Mouse (Mus musculus): Measurements from ENCODE around the gene Mxd4. TPM values are rescaled to one million over a fixed set of nuclear protein-coding genes. Genes with fewer than 3 reads are reported as not detected.

The Mxd4 gene
- polyA plus RNA-seq (2015; fragmentation: Nextera tagmentation; extraction: Ambion mirVana): 50.2 and 50.9 TPM in 2 replicates

DNA sequence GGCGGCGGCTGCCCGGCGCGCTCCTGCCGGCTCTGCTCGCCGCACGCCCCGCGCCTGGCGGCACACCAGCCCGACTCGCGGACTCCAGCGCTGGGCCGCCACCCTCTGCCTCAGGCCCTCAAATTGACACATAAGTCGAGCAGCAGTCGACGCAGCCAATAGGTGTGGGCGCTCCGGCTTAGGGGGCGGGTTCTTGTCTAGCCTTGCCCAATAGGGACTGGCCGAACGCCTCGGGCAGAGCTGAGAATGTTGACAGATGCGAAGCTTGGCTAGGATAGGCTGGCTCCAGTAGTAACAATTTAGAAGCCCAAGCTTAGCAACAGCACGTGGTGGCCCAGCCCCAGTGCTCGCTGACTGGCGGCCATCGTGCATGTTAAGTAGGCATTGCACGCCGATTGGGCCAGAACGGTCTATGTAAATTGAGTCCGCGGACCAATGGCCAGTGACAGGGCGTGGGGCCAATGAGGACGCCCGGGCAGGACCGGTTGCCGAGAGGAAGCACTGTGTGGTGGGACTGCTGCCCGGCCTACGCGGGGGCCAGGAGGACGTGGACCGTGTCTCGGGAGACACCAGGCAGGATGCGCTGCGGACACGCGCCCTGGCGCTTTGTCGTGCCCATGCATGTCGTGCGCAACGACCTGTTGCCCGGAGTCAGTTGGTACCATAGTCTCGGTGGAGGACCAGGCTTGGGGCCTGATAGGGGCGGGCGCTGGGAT lies at the start of gene Mxd4:
Gene Mxd4, minus strand, starts transcription at position 120 of the 716 bp plus-strand sequence.
- Histone ChIP-seq H3K27ac (ENCODE audit: low read length) (peak within 1 kb of the TSS; percentile 93), H3K4me2 (replicated peaks; ENCODE audit: low read depth, low read length) (peak within 1 kb of the TSS; percentile 85), H3K9ac (replicated peaks; ENCODE audit: low read length) (peak within 1 kb of the TSS; percentile 85), H3K4me1 (ENCODE audit: insufficient read depth, low read length) (peaks cover 43% of the 10 kb centered on the region), H3K9me3 (ENCODE audit: low read length) (no peaks in the 10 kb centered on the region), H3K4me3 (ENCODE audit: low read length) (peak within 1 kb of the TSS; percentile 94), H3K36me3 (ENCODE audit: insufficient read depth, low read length) (peaks cover 4% of the 10 kb centered on the region), H3K27me3 (ENCODE audit: insufficient read depth, low read length) (no peaks in the 10 kb centered on the region)
- under 1% methylated on average over 59 of the region's 60 CpGs for WGBS
- ATAC-seq (ENCODE audit: low FRiP score, low TSS enrichment): peak; percentile 99

DNA sequence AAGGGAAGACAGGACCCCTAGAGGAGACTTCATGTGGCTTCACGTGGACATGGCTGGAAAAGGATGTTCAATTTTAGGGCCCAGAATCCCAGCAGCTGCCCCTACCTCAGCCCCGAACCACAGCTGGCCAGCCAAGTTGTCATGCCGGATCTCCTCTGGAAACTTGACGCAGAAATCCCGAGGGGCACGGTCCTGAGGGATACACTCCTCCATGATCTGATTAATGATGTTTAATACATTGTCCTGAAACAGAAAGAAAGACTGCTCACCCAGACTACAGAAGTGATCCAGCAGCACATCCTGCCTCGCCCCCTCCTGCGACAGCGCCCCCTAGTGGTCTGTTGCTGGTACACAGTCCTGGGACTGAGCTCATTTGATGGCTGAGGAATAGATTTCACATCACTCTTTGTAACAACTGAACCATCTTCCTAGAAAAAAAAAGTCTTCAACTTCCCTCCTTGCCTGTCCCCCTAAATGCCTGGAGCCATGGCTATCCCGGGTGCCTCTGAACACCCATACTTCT lies 48.4 kb upstream of the Mxd4 start:
- Histone ChIP-seq H3K9ac (replicated peaks; ENCODE audit: low read length) (no peak overlapping the region), H3K27me3 (ENCODE audit: insufficient read depth, low read length) (no peaks in the 10 kb centered on the region), H3K4me3 (ENCODE audit: low read length) (no peak overlapping the region), H3K9me3 (ENCODE audit: low read length) (no peaks in the 10 kb centered on the region), H3K36me3 (ENCODE audit: insufficient read depth, low read length) (no peaks in the 10 kb centered on the region), H3K4me2 (replicated peaks; ENCODE audit: low read depth, low read length) (no peak overlapping the region), H3K27ac (ENCODE audit: low read length) (no peak overlapping the region), H3K4me1 (ENCODE audit: insufficient read depth, low read length) (no peaks in the 10 kb centered on the region)
- WGBS: 50% methylated on average over 10 of the region's 10 CpGs
- no peak for ATAC-seq (ENCODE audit: low FRiP score, low TSS enrichment)

DNA sequence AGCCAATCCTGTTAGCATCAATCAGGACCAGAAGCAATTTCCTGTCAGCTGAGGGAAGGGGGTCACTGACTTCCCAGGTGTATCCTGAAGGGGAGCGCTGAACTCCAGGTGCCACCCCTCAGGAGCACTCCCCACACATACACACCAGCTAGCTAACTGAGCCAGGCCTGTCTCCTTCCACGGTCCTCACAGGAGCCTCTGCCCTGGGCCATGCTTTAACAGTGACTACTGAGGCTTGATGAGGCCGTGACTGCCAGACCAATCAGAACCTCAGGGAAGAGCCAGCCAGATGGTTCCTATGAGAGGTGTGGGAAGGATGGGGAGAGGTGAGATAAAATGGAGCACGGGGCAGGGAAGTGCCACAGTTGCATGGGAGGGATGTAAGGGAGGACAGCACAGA lies 47.5 kb upstream of the Mxd4 start:
- no peak overlapping the region for H3K27ac ChIP-seq (ENCODE audit: low read length)
- no peaks in the 10 kb centered on the region for H3K4me1 ChIP-seq (ENCODE audit: insufficient read depth, low read length)
- H3K36me3 ChIP-seq (ENCODE audit: insufficient read depth, low read length): no peaks in the 10 kb centered on the region
- H3K4me2 ChIP-seq (replicated peaks; ENCODE audit: low read depth, low read length): no peak overlapping the region
- no peaks in the 10 kb centered on the region for H3K27me3 ChIP-seq (ENCODE audit: insufficient read depth, low read length)
- H3K9me3 ChIP-seq (ENCODE audit: low read length): no peaks in the 10 kb centered on the region
- no peak overlapping the region for H3K9ac ChIP-seq (replicated peaks; ENCODE audit: low read length)
- WGBS: 57% methylated on average over 4 of the region's 4 CpGs
- no peak for ATAC-seq (ENCODE audit: low FRiP score, low TSS enrichment)
- H3K4me3 ChIP-seq (ENCODE audit: low read length): no peak overlapping the region

DNA sequence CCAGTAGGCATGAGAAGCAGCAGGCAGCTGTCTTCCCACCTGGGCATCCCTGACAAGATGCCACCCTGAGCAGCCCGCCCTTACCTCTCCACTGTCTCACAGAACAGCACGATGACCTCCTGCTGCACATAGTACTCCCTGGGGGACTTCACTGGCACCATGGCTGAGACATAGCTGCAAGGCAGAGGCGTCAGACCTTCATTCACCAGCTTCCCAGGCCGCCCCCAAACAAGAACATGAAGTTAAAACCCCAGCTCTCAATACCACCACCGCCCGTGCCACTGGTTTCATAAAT lies 45.6 kb upstream of the Mxd4 start:
- Histone ChIP-seq H3K9me3 (ENCODE audit: low read length) (no peaks in the 10 kb centered on the region), H3K4me1 (ENCODE audit: insufficient read depth, low read length) (no peaks in the 10 kb centered on the region), H3K27me3 (ENCODE audit: insufficient read depth, low read length) (no peaks in the 10 kb centered on the region), H3K4me3 (ENCODE audit: low read length) (no peak overlapping the region), H3K27ac (ENCODE audit: low read length) (no peak overlapping the region), H3K4me2 (replicated peaks; ENCODE audit: low read depth, low read length) (no peak overlapping the region), H3K36me3 (ENCODE audit: insufficient read depth, low read length) (no peaks in the 10 kb centered on the region), H3K9ac (replicated peaks; ENCODE audit: low read length) (no peak overlapping the region)
- ATAC-seq (ENCODE audit: low FRiP score, low TSS enrichment): no peak
- WGBS: 85% methylated on average over 6 of the region's 6 CpGs

DNA sequence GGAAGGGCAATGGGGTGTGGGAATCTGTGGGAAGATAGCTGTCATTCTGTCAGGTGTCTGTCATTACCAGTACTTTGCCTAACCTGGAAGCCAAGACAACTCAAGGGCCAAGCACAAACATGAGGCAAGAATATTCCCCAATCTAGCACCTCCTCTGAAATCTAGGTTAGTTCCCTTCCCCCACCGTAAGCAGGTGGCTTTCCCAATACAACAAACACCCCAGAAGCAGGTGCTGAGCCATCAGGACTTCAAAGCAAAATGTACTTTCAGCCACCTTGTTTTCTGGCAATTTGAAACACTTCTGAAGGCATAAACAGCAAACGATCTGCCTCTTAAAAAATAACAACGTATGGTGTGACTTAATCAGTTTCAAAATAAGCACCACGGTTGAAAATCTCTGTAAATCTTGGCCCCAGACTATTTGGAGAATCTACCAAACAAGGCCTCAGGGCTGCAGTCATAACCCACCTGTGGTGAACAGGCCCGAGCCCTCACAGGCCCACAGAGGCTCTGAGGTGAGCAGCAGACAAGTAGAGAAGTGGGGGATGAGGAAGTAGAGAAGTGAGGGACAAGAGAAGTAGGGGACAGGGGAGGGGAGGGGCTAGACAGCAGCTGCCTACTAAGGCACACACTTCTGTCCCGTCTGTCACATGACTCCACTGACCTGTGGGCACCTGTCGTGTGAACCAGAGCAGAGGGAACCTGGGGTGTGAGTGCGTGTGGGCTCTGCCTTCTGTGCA lies 45.1 kb upstream of the Mxd4 start:
- no peak overlapping the region for H3K9ac ChIP-seq (replicated peaks; ENCODE audit: low read length)
- 66% methylated on average over 8 of the region's 8 CpGs for WGBS
- H3K4me2 ChIP-seq (replicated peaks; ENCODE audit: low read depth, low read length): no peak overlapping the region
- no peak for ATAC-seq (ENCODE audit: low FRiP score, low TSS enrichment)
- H3K27me3 ChIP-seq (ENCODE audit: insufficient read depth, low read length): no peaks in the 10 kb centered on the region
- no peak overlapping the region for H3K27ac ChIP-seq (ENCODE audit: low read length)
- no peak overlapping the region for H3K4me3 ChIP-seq (ENCODE audit: low read length)
- no peaks in the 10 kb centered on the region for H3K4me1 ChIP-seq (ENCODE audit: insufficient read depth, low read length)
- no peaks in the 10 kb centered on the region for H3K36me3 ChIP-seq (ENCODE audit: insufficient read depth, low read length)
- no peaks in the 10 kb centered on the region for H3K9me3 ChIP-seq (ENCODE audit: low read length)

DNA sequence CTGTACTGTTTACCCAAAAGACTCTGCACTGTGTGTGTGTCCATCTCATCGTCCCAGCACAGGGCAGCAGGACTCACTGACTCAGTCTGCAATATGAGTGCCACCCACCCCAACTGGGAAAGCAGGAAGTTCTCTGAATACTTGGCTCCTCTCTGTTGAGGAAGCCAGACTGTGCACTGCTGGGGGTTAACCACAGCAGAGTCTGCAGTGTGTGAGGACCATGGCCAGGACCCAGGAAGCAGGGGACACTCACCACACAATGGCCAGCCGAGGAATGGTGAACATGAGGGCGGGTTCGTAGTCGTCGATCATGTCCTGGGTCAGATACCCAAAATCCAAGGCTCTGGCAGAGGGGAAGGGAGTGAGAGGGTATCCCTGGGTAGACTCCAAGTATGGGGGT lies 44.4 kb upstream of the Mxd4 start:
- Histone ChIP-seq H3K36me3 (ENCODE audit: insufficient read depth, low read length) (no peaks in the 10 kb centered on the region), H3K4me3 (ENCODE audit: low read length) (no peak overlapping the region), H3K4me1 (ENCODE audit: insufficient read depth, low read length) (no peaks in the 10 kb centered on the region), H3K27me3 (ENCODE audit: insufficient read depth, low read length) (no peaks in the 10 kb centered on the region), H3K9me3 (ENCODE audit: low read length) (no peaks in the 10 kb centered on the region), H3K4me2 (replicated peaks; ENCODE audit: low read depth, low read length) (no peak overlapping the region), H3K9ac (replicated peaks; ENCODE audit: low read length) (no peak overlapping the region), H3K27ac (ENCODE audit: low read length) (no peak overlapping the region)
- 82% methylated on average over 6 of the region's 6 CpGs for WGBS
- no peak for ATAC-seq (ENCODE audit: low FRiP score, low TSS enrichment)

DNA sequence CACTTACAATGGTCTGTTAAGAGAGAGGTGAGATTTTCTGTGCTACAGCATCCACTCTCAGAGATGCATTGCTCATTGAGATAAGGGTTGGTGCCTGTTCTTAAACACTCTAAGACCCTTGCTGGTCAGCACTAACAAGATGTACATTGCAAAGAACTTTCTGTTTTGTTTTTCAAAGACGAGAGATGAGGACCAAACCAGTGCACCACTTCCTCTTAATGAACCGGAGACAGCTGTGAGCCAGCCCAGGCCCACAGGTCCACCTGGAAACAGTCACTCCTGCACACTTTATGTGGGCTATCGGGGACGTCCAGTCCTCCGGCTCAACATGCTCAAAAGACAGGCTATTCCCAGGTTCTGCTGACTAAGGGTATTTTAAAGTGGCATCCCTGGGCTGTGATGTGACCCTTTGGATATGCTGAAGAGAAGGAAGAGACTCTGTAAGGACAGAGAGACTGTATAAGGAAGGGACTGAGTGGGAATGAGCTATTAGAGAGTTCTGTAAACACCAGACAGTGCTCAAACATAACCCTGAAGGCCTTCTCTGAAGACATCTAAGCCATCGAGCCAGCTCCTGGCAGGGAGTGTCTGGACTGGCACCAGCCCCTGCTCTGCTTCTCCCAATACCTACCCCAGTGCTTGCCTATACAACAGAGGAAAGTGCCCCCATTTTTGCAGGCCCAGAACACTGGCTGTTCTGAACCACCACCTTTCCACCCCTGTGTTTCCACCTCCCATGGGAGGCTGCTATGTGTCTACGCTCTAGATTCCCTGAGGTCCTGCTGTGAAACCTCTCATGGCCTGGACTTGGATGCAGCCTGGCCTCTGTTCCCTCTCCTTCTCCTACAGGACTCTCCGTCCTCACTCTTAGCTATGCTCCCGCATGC lies 43.3 kb upstream of the Mxd4 start:
- WGBS: 75% methylated on average over 9 of the region's 9 CpGs
- Histone ChIP-seq H3K27ac (ENCODE audit: low read length) (no peak overlapping the region), H3K36me3 (ENCODE audit: insufficient read depth, low read length) (no peaks in the 10 kb centered on the region), H3K4me1 (ENCODE audit: insufficient read depth, low read length) (no peaks in the 10 kb centered on the region), H3K9ac (replicated peaks; ENCODE audit: low read length) (no peak overlapping the region), H3K4me3 (ENCODE audit: low read length) (no peak overlapping the region), H3K9me3 (ENCODE audit: low read length) (no peaks in the 10 kb centered on the region), H3K4me2 (replicated peaks; ENCODE audit: low read depth, low read length) (no peak overlapping the region), H3K27me3 (ENCODE audit: insufficient read depth, low read length) (no peaks in the 10 kb centered on the region)
- no peak for ATAC-seq (ENCODE audit: low FRiP score, low TSS enrichment)

DNA sequence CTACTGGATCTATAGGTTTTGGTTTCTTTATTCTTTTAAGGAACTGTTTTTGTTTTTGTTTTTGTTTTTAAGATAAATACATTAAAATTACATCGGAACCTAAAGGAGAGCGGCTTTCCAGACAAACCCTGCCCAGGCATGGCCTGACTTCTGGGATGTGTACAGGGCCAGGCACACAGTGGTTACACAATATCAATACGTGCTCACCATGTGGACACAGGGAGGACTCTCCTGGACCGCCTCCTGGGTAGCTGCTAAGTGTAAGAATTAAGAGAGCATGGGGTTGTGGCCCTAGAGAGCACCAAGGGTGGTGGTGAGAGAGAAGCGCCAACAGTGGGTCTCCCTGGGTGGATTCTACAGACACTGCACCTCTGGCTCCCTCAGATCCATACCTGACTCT lies 42.0 kb upstream of the Mxd4 start:
- Histone ChIP-seq H3K36me3 (ENCODE audit: insufficient read depth, low read length) (no peaks in the 10 kb centered on the region), H3K4me3 (ENCODE audit: low read length) (no peak overlapping the region), H3K27ac (ENCODE audit: low read length) (no peak overlapping the region), H3K4me1 (ENCODE audit: insufficient read depth, low read length) (no peaks in the 10 kb centered on the region), H3K4me2 (replicated peaks; ENCODE audit: low read depth, low read length) (no peak overlapping the region), H3K9me3 (ENCODE audit: low read length) (no peaks in the 10 kb centered on the region), H3K9ac (replicated peaks; ENCODE audit: low read length) (no peak overlapping the region), H3K27me3 (ENCODE audit: insufficient read depth, low read length) (no peaks in the 10 kb centered on the region)
- no peak for ATAC-seq (ENCODE audit: low FRiP score, low TSS enrichment)
- 91% methylated on average over 5 of the region's 5 CpGs for WGBS

DNA sequence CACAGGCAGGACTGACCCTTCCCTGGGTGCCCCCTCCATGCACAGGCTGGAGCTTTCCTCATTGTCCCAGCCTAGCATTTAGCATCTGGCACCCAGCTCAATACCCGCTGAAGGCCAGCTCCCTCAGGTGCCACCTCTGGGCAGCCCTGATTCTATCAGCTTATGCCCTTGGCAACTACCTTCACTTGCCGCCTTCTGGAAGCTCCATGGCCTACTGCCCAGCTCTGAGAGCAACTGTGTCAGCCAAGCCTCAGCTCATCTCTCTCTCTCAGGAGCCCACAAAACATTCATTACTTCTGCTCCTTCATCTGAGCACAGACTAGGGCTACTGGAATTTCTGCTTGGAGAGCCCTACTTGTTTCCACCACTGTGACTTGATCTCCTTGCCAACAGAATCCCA lies 38.0 kb upstream of the Mxd4 start:
- Histone ChIP-seq H3K36me3 (ENCODE audit: insufficient read depth, low read length) (no peaks in the 10 kb centered on the region), H3K4me2 (replicated peaks; ENCODE audit: low read depth, low read length) (no peak overlapping the region), H3K4me3 (ENCODE audit: low read length) (no peak overlapping the region), H3K4me1 (ENCODE audit: insufficient read depth, low read length) (no peaks in the 10 kb centered on the region), H3K27ac (ENCODE audit: low read length) (no peak overlapping the region), H3K9me3 (ENCODE audit: low read length) (no peaks in the 10 kb centered on the region), H3K9ac (replicated peaks; ENCODE audit: low read length) (no peak overlapping the region), H3K27me3 (ENCODE audit: insufficient read depth, low read length) (no peaks in the 10 kb centered on the region)
- ATAC-seq (ENCODE audit: low FRiP score, low TSS enrichment): no peak
- 93% methylated on average over 2 of the region's 2 CpGs for WGBS
